Mouse (Mus musculus): ENCODE measurements at regions not wholly inside any gene's neighbourhood (a gene's known extent, or its start where the extent isn't known, plus 50 kb on each side); places are given as distances from the start of the nearest gene placed in this dataset.
"Not testable (repeated sequence)": the region's sequence is repeated elsewhere in the genome, so short reads cannot be mapped to it uniquely, and the experiment has no call there.

DNA sequence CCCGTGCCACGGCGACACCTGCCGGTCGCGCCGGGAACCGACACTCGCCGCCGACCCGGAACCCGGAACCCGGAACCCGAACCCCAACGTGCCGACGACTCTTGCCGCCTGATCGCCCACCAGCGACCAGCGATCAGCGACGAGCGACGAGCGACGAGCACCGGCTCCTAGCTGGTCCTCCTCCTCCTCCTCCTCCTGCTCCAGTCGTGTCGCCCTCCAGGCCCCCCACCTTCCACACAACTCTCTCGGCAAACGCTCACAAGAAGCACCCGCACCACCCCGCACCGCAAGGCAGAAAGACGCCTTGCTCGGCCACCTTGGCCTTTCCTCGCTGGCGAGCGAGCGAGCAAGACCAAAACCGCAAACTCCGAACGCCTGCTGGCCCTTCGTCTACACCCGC is 73.0 kb downstream of the Pdia4 start:
- TF ChIP-seq CTCF, EP300 (IDR thresholded peaks at IDR 0.05; ENCODE audit: low read depth): not testable (repeated sequence)
